Mouse (Mus musculus) lung, embryonic 16.5 days (tissue): Measurements from ENCODE around the gene Slc35g3. TPM values are rescaled to one million over a fixed set of nuclear protein-coding genes. Genes with fewer than 3 reads are reported as not detected.
A peak's percentile ranks its signal among the peaks of the same experiment; 100 is the strongest.

Experiments used
- ATAC-seq: fragments of 200-750 bp; cut with Nextera tagmentation; 2 replicates; pipeline ENCODE4 v1.8.0; 2017; ENCODE audit warnings: low read depth, mild to moderate bottlenecking, moderate library complexity
- H3K27ac ChIP-seq: fragments of 300-500 bp; sonication (generic); 2 replicates; pipeline ENCODE4 v1.5.1; 2014; ENCODE audit warnings: mild to moderate bottlenecking, control low read depth, low read length
- H3K27me3 ChIP-seq: fragments of 300-500 bp; sonication (generic); 2 replicates; pipeline ENCODE4 v1.6.1; 2014; ENCODE audit warnings: low read depth, low read length, mixed read lengths; ENCODE audit not compliant: control insufficient read depth, insufficient read depth
- H3K36me3 ChIP-seq: fragments of 300-500 bp; sonication (generic); 2 replicates; pipeline ENCODE4 v1.6.1; 2014; ENCODE audit warnings: low read length; ENCODE audit not compliant: control insufficient read depth, insufficient read depth
- H3K4me1 ChIP-seq: fragments of 300-500 bp; sonication (generic); replicated peaks from 2 replicates; pipeline ENCODE4 v1.6.1; 2014; ENCODE audit warnings: low read length, mixed read lengths; ENCODE audit not compliant: control insufficient read depth, insufficient read depth
- H3K4me2 ChIP-seq: fragments of 300-500 bp; sonication (generic); 2 replicates; pipeline ENCODE4 v1.6.1; 2014; ENCODE audit warnings: low read depth, low read length, control low read depth
- H3K4me3 ChIP-seq: fragments of 300-500 bp; sonication (generic); 2 replicates; pipeline ENCODE4 v1.5.1; 2014; ENCODE audit warnings: mild to moderate bottlenecking, low read length, control low read depth
- H3K9ac ChIP-seq: fragments of 300-500 bp; sonication (generic); 2 replicates; pipeline ENCODE4 v1.6.1; 2014; ENCODE audit warnings: low read length, control low read depth
- H3K9me3 ChIP-seq: fragments of 300-500 bp; sonication (generic); 2 replicates; pipeline ENCODE4 v1.6.1; 2016; ENCODE audit warnings: low read length; ENCODE audit not compliant: control insufficient read depth
- WGBS: fragments of 180-500 bp; shearing (Covaris S2); extraction: QIAGEN DNeasy Blood & Tissue Kit; methylation state at CpG from one replicate; pipeline ENCODE4 v1.1.7; 2014; 5-methylcytosine and 5-hydroxymethylcytosine counted together
- polyA plus RNA-seq: library from polyadenylated mRNA; unstranded; fragments of >200 nt; fragmentation: Nextera tagmentation; extraction: Ambion mirVana; gene quantifications from 2 replicates; pipeline ENCODE4 v1.2.1, GENCODE M21; 2015

Gene Slc35g3
- polyA plus RNA-seq, 1 experiment from 2014 or later: 0.36 TPM

- Histone ChIP-seq H3K9ac (no peak overlapping the region), H3K9me3 (no peaks in the 10 kb centered on the region), H3K4me1 (peaks cover 6% of the 10 kb centered on the region), H3K27me3 (no peaks in the 10 kb centered on the region), H3K4me2 (no peak overlapping the region), H3K36me3 (0 out of 2 replicates have a peak, but pooled peaks cover 4% of the 10 kb centered on the region), H3K4me3 (no peak overlapping the region), H3K27ac (no peak overlapping the region)
- ATAC-seq: no peak
- 79% methylated on average over 20 of the region's 20 CpGs for WGBS
Observed at GRCm38 (mm10) chr11:69776488-69776887, 14.7 kb upstream of the Slc35g3 start.

GRCm38 (mm10) chr11:69775716-69776115 is 13.9 kb upstream of the Slc35g3 start:
- 51% methylated on average over 10 of the region's 10 CpGs for WGBS
- H3K36me3 ChIP-seq: 0 out of 2 replicates have a peak, but pooled peaks cover 4% of the 10 kb centered on the region
- H3K27me3 ChIP-seq: no peaks in the 10 kb centered on the region
- no peak overlapping the region for H3K9ac ChIP-seq
- H3K4me3 ChIP-seq: no peak overlapping the region
- no peaks in the 10 kb centered on the region for H3K9me3 ChIP-seq
- no peak overlapping the region for H3K4me2 ChIP-seq
- no peak overlapping the region for H3K27ac ChIP-seq
- peaks cover 6% of the 10 kb centered on the region for H3K4me1 ChIP-seq
- no peak for ATAC-seq

- no peak overlapping the region for H3K27ac ChIP-seq
- H3K36me3 ChIP-seq: 0 out of 2 replicates have a peak, but pooled peaks cover 4% of the 10 kb centered on the region
- no peaks in the 10 kb centered on the region for H3K27me3 ChIP-seq
- H3K9ac ChIP-seq: no peak overlapping the region
- ATAC-seq: no peak
- H3K4me3 ChIP-seq: no peak overlapping the region
- WGBS: 66% methylated on average over 5 of the region's 5 CpGs
- no peak overlapping the region for H3K4me2 ChIP-seq
- peaks cover 6% of the 10 kb centered on the region for H3K4me1 ChIP-seq
- H3K9me3 ChIP-seq: no peaks in the 10 kb centered on the region
Observed at GRCm38 (mm10) chr11:69774961-69775360, 13.2 kb upstream of the Slc35g3 start.

GRCm38 (mm10) chr11:69767625-69767909 is 5.8 kb upstream of the Slc35g3 start:
- H3K4me3 ChIP-seq: no peak overlapping the region
- no peak overlapping the region; the same call in 1 of the 2 replicates for H3K9ac ChIP-seq
- no peaks in the 10 kb centered on the region for H3K9me3 ChIP-seq
- no peaks in the 10 kb centered on the region for H3K27me3 ChIP-seq
- H3K4me2 ChIP-seq: peak overlapping the region; percentile 75; the same call in 1 of the 2 replicates
- no peaks in the 10 kb centered on the region for H3K36me3 ChIP-seq
- ATAC-seq: no peak
- H3K27ac ChIP-seq: no peak overlapping the region
- WGBS: 43% methylated on average over 4 of the region's 4 CpGs
- peaks cover 13% of the 10 kb centered on the region for H3K4me1 ChIP-seq

GRCm38 (mm10) chr11:69766872-69767624 is 5.3 kb upstream of the Slc35g3 start:
- Histone ChIP-seq H3K4me2 (peak overlapping the region; percentile 75), H3K9ac (peak overlapping the region; percentile 98), H3K27me3 (no peaks in the 10 kb centered on the region), H3K4me3 (peak overlapping the region; percentile 95), H3K4me1 (peaks cover 13% of the 10 kb centered on the region), H3K9me3 (no peaks in the 10 kb centered on the region), H3K27ac (peak overlapping the region; percentile 95), H3K36me3 (no peaks in the 10 kb centered on the region)
- 49% methylated on average over 13 of the region's 13 CpGs for WGBS
- ATAC-seq: no peak

GRCm38 (mm10) chr11:69766126-69766609 is 4.4 kb upstream of the Slc35g3 start:
- Histone ChIP-seq H3K4me2 (peak overlapping the region; percentile 75), H3K27ac (peak overlapping the region; percentile 95), H3K4me1 (peaks cover 13% of the 10 kb centered on the region), H3K27me3 (no peaks in the 10 kb centered on the region), H3K4me3 (peak overlapping the region; percentile 95), H3K36me3 (no peaks in the 10 kb centered on the region), H3K9ac (peak overlapping the region; percentile 98), H3K9me3 (no peaks in the 10 kb centered on the region)
- 0% methylated on average over 35 of the region's 37 CpGs for WGBS
- ATAC-seq: peak; percentile 88

GRCm38 (mm10) chr11:69765221-69766125 is 3.7 kb upstream of the Slc35g3 start, which contains the start of gene Zbtb4:
Gene Zbtb4, plus strand, starts transcription at chr11:69765912.
- H3K36me3 ChIP-seq: no peaks in the 10 kb centered on the region
- peak within 1 kb of the TSS; percentile 95 for H3K4me3 ChIP-seq
- peak; percentile 75 for ATAC-seq
- no peaks in the 10 kb centered on the region for H3K9me3 ChIP-seq
- 21% methylated on average over 28 of the region's 55 CpGs for WGBS
- H3K4me2 ChIP-seq: peak within 1 kb of the TSS; percentile 75
- peak within 1 kb of the TSS; percentile 95 for H3K27ac ChIP-seq
- H3K27me3 ChIP-seq: no peaks in the 10 kb centered on the region
- H3K9ac ChIP-seq: peak within 1 kb of the TSS; percentile 98
- H3K4me1 ChIP-seq: peaks cover 14% of the 10 kb centered on the region

- H3K27ac ChIP-seq: no peak overlapping the region
- H3K4me1 ChIP-seq: peaks cover 25% of the 10 kb centered on the region
- H3K36me3 ChIP-seq: no peaks in the 10 kb centered on the region
- H3K9me3 ChIP-seq: no peaks in the 10 kb centered on the region
- 67% methylated on average over 7 of the region's 7 CpGs for WGBS
- no peak overlapping the region for H3K4me3 ChIP-seq
- H3K9ac ChIP-seq: no peak overlapping the region
- H3K27me3 ChIP-seq: no peaks in the 10 kb centered on the region
- H3K4me2 ChIP-seq: no peak overlapping the region
- ATAC-seq: no peak
Observed at GRCm38 (mm10) chr11:69763551-69763950, 1.8 kb upstream of the Slc35g3 start.

GRCm38 (mm10) chr11:69760901-69761200 is 917 bp downstream of the Slc35g3 start:
- WGBS: 90% methylated on average over 7 of the region's 7 CpGs

More at GRCm38 (mm10) chr11:69760901-69761200, 917 bp downstream of the Slc35g3 start:
- Histone ChIP-seq H3K9ac (no peak overlapping the region), H3K4me3 (no peak overlapping the region), H3K4me1 (peaks cover 27% of the 10 kb centered on the region), H3K27ac (no peak overlapping the region), H3K36me3 (no peaks in the 10 kb centered on the region), H3K9me3 (no peaks in the 10 kb centered on the region), H3K27me3 (no peaks in the 10 kb centered on the region), H3K4me2 (no peak overlapping the region)
- ATAC-seq: no peak
